Mouse (Mus musculus) frontal cortex, adult 2 months (tissue): Measurements from ENCODE around the gene Cul4a. TPM values are rescaled to one million over a fixed set of nuclear protein-coding genes. Genes with fewer than 3 reads are reported as not detected.
"Not testable (repeated sequence)": the region's sequence is repeated elsewhere in the genome, so short reads cannot be mapped to it uniquely, and the experiment has no call there.

ENCODE experiments used
- DNase-seq, 2 experiments: peaks; one replicate each; pipeline ENCODE4 v3.0.0; 2022; ENCODE audit warnings: low spot score in 1 of 2; ENCODE audit errors: extremely low spot score in 1 of 2
- polyA plus RNA-seq: library from polyadenylated mRNA; depleted of rRNA; stranded (reverse); fragments of >200 nt; gene quantifications from 2 replicates; pipeline ENCODE4 v1.2.3, GENCODE M21; 2012; rRNA removed

Cul4a gene
- polyA plus RNA-seq = 43.7 and 53.5 TPM in 2 replicates

DNA sequence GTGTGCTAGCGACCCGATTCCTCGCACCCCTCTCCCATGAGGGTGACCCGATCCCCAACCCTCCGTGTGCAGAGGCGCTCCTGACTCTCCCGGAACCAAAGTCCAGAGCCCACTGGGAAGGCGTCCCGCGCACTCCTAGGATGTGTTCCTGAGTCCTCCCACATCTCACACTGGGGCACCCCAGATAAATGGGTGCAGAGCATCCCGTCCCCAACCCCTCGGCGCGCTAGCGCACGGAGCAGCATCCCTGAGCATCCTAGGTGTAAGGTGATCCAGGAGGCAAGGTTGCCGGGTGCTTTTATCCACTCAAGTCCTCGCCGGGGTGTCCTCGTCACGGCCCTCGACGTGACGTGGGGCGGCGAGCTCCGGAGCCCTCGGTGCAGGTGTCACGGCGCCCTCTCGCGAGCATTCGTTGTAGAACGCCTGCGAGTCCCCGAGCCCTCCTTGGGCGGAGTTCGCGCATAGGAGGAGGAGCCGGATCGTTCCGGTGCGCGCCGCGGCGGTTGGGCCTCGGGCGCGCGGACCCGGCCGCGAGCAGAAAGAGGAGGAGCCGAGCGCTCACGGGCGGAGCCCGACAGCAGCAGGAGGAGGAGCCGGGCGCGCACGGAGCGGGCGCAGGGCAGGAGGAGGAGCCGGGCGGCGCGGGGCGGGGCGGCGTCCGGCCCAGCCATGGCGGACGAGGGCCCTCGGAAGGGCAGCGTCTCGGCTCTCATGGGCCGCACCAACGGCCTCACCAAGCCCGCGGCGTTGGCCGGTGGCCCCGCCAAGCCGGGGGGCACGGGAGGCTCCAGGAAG lies at the start of gene Cul4a, which contains the start of gene Pcid2:
TSS of gene Cul4a (plus strand) at position 535 of the 795 bp plus-strand sequence.
TSS of gene Pcid2 (minus strand) at position 373 of the 795 bp plus-strand sequence.
- peak; percentile 91 to 97 for DNase-seq

DNA sequence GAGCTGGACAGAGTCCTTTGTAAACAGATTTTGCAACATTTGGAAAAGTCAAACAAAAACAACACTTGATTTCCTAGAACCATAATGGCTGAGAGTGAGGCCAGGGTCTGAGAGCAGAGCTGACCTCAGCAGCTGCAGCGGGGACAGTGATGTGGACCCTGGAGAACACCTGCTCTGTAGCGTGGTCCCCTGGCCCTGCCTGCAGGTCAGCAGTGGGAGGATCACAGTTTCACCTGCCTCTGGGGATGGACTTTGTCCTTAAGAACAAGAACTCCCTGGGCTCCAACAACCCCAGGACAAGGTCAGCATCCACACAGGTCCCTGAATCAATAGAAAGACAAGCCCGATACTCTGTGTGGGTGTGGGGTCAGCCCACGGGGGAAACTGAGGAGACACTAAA lies 48.1 kb upstream of the Cul4a start:
- no peak for DNase-seq

DNA sequence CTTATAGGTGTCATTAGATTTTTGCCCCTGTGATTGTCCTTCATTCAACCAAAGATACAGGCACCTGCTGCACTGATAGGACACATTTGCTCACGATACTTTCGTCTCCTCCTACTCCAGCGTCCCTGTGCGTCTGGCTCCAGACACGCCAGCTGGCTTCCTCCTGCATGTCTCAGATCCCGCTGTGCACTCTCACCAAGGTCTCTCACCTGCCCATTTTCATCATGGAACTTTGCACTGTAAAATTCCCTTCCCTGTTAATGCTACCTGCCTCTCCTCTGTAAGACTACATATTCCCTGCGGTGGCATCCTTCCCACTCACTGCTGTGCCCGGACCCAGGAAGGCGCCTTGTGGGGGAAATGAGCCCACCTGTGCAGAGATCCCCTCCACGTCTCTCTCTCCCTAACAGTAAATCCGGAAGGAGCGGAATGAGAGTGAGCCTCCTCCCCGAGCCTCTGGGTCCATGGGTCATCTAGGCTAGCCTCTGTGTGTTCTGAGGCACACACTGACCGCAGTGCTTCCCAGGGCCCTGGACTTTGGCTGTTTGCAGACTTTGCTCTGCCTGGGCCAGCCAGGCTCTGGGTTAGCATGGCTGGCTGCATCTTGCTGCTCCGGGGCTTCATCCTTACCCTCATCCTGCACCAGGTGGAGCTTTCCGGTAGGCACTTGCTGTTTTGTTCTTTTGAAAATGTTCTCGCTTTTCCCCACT lies 44.8 kb upstream of the Cul4a start, which contains the start of gene Proz:
TSS of gene Proz (plus strand) at position 474 of the 710 bp plus-strand sequence.
- DNase-seq = no peak

DNA sequence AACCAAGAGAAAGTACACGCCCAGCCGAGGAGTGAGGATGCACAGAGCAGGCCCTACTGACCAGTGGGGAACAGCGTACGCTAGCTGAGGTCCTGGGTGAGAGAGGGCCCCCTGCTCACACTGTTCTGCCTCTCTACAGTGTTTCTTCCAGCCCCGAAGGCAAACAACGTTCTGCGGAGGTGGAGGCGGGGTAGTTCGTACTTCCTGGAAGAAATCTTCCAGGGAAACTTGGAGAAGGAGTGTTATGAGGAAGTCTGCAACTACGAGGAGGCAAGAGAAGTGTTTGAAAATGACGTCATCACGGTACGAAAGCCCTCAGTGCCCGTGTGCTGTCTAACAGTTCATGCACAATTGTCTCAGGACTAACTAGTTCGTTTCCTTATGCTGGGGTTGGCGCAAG lies 42.3 kb upstream of the Cul4a start:
- DNase-seq = no peak

DNA sequence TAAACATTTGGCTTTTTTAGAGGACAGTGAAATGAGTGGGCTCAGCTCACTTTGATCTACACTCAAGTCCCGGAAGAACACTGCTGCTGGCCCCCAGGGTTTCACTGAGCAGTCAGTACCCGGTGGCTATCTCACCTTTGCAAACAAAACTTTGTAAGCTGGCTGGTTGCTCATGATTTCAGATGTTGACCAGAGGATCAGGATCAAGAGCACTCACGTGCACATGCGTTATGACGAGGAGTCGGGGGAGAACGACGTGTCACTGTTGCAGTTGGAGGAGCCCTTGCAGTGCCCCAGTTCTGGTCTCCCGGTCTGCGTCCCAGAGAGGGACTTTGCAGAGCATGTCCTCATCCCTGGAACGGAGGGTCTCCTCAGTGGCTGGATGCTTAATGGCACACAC lies 32.2 kb upstream of the Cul4a start:
- DNase-seq = no peak

DNA sequence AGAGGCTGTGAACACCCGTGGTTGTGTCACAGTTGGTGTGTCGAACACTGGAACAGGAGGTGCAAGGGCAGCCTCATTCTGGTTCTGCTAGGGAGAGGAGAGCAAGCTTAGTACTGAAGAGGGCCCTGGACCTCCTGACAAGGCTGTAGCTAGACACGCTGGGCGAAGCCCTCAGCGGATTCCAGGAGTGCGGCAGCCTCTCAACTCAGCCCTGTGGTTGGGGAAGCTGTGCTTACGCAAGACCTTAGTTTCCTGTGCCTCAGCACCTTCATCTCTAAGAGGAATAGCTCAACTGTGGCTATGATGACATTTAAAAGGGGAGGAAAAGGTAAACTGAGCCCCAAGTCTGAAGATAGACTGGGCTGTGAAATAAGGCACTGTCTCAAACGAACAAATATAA lies 30.4 kb upstream of the Cul4a start:
- DNase-seq = no peak

DNA sequence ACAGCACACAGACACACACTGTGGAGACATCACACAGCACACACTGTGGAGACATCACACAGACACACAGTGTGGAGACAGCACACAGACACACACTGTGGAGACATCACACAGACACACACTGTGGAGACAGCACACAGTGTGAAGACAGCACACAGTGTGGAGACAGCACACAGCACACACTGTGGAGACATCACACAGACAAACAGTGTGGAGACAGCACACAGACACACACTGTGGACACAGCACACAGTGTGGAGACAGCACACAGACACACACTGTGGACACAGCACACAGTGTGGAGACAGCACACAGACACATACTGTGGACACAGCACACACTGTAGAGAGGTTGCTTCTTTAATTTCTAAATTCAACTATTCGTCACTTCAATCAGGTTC lies 29.8 kb upstream of the Cul4a start:
- not testable (repeated sequence) for DNase-seq

DNA sequence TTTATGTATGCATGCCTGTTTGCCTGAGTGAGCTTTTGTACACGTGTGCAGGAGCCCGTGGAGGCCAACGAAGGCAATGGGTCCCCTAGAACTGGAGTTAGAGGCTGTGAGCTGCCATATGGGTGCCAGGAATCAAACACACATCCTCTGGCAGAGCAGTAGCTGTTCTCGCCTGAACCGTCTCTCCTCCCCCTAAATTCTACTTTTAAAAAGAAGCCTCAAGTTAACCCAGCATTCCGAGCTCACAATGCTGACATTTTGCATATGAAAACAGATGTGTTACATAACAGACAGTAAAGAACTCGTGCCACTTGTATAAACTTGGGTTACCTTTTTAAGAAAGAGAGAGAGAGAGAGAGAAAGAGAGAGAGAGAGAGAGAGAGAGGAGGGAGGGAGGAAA lies 27.9 kb upstream of the Cul4a start:
- peak in 1 of 2 experiments; percentile 12 for DNase-seq

DNA sequence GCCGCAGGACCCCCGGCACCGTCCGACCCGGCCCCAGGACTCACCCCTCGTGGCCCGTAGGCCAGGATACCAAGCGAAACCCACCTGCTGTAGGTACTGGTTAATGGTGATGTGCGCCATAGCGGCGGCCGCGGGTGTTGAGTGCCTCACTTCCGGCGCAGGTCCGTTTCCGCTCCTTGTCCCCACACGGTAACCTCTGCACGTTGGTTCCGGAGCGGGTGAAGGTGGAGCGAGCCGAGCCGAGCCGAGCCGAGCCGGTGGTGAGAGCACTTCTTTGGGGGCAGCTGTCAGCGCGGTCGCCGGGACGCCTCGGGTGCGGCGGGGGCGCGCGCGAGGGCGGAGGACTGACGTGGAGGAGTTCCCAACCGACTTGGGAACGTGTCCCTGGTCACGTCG lies 732 bp upstream of the Cul4a start:
- DNase-seq = peak; percentile 73 to 95

DNA sequence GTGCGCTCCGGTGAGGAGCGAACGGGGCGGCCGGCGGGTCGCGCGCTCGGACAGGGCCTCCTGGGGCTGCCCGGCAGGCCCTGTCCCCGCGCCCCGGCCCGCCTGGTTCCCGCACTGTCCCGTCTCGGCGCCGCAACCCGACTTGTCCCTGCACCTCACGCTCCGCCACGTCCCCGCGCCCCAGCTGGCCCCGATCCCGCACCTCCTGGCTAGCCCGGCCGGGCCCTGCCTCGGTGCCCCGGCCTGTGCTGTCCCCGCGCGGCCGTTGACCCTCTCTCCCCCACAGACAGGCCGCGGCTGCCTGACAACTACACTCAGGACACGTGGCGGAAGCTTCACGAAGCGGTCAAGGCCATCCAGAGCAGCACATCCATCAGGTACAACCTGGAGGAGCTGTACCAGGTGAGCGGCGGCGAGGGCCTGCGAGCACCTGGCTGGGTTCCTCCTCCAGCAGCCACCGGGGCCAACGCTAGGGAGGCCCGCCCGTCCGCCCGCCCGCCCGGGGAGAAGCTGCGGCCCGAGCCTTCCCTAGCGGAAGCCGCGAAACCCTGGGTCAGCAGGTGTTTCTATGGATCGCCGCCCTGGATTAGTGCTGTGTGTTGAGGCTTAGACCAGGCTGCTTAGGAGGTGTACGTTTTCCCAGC lies 609 bp downstream of the Cul4a start:
- no peak for DNase-seq

DNA sequence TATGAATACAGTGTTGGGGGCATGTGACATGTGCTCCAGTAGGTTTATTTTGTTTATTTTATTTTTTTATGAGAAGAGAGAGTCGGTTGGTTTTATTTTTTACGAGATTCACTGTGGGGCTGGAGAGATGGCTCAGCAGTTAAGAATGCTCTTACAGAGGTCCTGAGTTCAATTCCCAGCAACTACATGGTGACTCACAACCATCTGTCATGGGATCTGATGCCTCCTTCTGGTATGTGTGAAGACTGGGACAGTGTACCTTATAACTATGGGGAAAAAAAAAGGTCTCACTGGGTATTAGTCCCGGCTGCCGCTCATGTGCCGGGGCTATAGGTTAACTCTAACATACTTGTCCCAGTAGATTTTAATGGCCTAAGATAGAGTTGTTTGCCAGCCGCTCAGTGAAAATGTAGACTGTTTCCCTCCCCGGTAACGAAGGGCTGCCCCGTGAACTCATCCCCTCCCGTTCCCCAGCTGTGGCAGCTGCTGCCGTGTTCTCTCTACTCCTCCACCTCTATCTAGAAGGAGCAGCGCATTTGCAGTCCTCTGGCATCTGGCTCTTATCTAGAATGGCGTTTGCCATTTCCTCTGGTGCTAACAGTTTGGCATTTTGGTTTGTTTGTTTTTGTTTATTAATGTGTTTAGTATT lies 2.7 kb downstream of the Cul4a start:
- DNase-seq = no peak

DNA sequence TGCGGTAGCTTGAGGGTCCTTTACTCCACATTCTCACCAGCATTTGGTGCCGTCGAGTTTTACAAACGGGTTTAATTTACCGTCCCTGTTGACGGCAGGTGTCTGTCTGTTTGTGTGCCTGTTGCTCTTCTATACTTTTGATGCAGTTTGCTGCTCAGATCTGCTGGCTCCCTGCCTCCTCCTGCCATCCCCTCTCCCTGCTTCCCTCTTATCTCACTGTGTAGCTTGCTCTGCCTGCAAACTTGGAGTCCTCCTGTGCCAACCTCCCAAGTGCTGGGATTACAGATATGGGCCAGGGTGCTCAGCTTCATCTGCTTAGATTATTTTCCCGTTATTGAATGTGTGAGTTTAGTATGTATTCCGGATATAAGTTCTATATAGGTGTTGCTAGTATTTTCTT lies 3.5 kb downstream of the Cul4a start:
- DNase-seq = no peak

DNA sequence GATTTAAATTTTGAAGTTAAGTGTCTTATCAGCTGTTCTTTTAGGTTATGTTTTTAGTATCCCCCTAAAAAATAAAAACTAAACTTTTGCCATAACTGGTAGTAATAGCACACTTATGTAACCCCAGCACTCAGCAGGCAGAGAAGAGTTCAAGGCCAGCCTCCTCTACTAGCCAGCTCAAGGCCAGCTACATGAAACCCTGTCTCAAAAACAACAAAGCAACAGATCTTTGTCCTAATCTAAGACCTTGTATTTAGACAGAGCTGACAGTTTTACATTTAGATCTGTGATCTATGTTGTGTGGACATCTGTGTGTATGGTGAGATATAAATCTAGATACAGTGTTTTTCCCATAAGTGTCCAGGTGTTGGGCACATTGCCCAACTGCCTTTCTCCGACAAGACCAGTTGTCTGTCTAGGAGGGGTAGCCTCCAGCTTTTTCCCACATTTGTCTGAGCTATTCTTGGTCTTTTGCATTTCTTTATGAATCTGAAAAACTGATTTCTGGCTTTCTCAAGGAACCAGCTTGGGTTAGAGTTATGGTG lies 4.1 kb downstream of the Cul4a start:
- no peak for DNase-seq

DNA sequence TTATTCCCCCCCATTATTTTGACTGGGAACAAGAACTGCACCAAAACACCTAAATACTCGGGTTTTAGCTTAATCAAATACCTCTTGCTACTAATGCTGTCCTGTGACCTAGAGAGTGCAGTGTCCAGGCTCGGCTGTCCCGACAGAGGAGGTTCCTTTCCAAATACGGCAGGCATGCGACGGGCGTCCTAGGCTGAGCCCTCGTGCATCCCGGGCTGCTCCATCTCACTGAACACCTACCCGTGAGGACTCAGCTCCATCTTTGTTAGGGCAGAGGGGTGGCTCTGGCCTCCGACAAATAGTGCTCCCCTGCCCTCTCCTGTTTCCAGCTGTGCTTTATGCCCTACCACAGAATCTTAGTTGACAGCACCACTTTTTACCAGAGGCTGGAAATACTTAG lies 6.5 kb downstream of the Cul4a start:
- no peak for DNase-seq

DNA sequence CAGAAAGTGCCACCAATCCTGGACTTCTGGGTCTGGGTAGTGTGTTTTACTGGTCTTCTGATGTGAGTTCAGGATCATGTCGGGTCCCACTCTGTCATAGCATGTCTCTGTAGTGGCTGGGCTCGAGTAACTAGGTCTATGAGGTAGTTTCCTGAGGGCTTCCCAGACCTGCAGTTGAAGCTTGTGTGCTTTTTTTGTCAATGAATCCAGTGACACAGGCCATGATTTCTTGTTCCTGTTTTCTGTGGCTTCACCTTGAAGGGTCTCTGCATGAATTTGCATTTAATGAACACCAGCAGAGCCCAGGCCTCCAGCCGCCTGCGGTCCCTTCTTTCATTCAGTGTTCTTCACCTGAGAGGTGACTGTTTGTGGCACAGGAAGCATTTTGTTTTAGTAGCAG lies 7.8 kb downstream of the Cul4a start:
- DNase-seq = no peak

DNA sequence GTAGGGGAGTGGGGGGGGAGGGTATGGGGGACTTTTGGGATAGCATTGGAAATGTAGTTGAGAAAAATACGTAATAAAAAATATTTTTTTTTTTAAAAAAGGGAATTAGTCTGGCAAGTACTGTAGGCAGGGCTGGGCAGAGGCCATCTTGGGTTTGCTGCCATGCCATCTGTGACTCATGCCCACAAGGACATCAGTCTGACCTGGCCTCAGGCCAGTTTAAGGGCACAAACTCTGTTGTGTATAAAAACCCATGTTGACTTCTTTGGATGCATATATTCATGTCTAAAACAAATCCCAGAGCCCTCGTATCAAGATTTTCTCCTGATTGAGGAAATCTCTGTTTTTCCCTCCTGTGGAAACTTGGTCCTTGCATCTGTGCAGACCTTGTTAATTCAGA lies 11.7 kb downstream of the Cul4a start:
- DNase-seq = no peak

DNA sequence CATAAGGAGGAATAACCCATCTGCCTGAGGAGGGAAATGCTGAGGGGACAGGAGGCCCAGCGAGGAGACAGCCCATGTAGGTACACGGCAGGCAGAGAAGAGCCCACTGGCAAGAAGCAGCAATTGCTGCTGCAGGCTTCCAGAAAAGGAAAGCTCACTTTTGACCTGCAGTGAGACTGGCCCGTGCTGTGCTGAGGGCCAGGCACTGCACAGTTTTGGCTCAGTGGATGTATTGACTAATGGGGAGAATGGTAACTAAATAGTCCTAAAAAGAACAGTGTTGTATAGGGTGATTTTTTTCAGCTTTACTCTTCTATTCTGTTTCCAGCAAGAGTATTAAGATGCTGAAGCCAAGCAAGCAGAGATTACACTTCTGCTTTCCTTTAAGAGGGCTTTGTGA lies 13.1 kb downstream of the Cul4a start:
- DNase-seq = no peak

DNA sequence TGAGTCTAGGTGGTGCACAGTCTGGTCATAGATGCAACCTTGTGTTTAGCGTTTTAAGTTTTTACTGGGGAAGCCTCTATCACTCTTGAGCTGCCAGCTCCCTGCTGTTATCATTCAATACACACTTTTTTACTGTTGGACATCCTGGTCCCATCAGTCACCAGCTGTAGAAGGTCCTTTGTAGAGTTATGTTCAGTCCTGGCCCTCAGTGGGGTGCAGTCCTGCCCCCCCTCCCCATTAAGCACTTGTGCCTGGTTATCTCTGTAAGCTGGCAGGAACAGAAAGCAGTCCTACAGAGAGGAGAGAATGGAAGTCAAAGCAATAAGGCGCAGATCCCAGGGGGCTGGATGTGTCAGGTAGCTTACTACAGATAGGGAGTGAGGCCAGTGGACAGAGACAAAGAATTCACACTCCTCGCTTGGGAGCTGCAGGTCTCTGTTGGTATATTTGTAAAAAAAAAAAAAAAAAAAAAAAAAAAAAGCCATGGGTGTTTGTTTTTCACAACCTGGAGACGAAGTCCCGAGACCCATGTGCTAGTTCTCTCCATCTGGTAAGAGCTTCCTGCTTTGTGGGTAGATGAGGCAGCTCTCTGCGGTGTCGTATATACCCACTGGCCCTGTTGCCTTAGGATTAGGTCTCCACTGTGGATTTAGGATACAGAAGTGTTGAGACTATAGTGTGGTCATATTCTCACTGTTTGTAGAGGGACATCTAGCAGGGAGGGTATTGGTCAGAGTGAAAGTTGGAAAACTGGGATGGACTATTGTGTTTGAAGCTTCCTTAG lies 15.7 kb downstream of the Cul4a start:
- DNase-seq = no peak

DNA sequence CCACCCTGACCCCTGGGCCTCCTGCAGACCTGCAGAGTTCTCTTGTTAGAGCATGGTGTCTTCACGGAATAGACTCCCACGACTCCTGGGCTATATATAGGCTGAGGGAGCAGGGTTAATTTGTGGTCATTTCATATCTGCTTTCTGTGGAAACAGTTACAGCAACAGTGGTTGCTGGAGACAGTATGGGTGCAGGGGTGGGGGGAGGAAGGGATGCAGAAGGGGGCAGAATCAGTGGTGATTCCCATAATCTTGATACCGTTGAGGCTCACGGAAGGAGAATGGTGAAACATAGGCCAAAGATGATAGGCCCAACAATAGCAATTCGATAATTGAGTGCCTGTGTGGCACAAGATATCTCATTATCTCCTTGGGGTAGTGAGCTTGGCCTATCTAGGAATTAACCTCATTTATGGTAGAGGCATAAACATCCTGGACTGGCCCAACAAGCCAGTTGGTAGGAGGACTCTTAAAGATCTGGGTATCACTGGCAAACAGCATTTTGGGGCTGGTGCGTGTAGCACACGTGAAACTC lies 17.5 kb downstream of the Cul4a start:
- no peak for DNase-seq

DNA sequence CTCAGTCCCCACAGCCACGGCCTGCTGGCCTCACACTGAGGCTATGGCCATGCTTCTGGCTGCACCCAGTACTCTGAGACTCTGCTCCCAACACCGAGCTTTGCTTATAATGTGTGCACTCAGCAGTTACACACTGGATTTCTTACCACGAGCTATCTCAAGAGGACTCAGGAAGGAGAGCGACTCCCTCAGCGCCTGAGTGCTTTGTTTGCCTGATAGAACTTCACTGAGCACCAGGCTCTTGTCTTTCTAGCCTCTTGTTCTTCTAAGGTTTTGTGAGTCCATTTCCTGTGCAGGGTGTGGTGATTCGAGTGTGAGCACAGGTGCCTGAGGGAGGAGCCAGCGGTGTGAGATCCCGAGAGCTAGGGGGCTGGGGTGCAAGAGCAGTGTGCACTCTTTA lies 19.5 kb downstream of the Cul4a start:
- DNase-seq = no peak
